Mouse (Mus musculus) lung, postnatal 4 days (tissue): Measurements from ENCODE around the gene H2-Q6.
"Not testable (repeated sequence)": the region's sequence is repeated elsewhere in the genome, so short reads cannot be mapped to it uniquely, and the experiment has no call there.

Source experiments
- DNase-seq, 2 experiments: peaks; one replicate each; pipeline ENCODE4 v3.0.0; 2021

Gene H2-Q6

GRCm38 (mm10) chr17:35424624-35425416 lies at the start of gene H2-Q6:
H2-Q6 (plus strand) TSS chr17:35424850.
- peak; percentile 72 for DNase-seq

DNA sequence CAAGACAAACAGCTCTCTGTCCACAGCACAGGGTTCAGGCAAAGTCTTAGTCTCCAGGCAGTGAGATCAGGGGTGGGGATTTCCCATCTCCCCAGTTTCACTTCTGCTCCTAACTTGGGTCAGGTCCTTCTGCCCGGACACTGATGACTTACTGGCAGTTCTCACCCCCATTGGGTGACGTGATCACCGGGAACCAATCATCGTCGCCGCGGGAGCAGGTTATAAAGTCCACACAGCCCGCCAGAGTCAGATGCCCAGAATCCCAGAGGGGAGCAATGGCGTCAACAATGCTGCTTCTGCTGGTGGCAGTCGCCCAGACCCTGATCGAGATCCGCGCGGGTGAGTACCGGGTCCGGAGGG lies 45.3 kb upstream of the H2-Q6 start, which contains the start of gene H2-Q4:
TSS of gene H2-Q4 (plus strand) at position 249 of the 360 bp plus-strand sequence.
- DNase-seq: peak; percentile 92 to 95

GRCm38 (mm10) chr17:35379729-35380451 lies 44.8 kb upstream of the H2-Q6 start:
- peak; percentile 49 for DNase-seq

DNA sequence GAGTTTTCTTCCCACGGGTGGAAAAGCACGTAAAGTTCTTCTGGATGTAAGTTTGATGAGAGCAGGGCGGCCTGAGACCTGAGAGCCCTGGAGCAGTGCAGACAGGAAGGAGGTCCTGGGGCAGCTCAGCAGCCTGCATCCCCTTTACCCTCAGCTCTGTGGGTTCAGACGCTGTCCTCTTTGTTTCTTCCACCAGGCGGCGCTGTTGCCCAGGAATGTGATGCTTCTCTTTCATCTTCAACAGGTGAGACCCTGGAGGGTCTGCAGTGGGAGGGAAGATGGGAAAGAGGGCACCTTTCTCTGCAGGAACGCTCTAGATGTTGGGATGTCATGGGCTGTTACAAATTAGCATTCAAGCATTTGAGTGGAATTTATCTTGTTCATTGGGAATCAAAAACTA lies 34.9 kb upstream of the H2-Q6 start:
- peak in 1 of 2 experiments; percentile 45 for DNase-seq

DNA sequence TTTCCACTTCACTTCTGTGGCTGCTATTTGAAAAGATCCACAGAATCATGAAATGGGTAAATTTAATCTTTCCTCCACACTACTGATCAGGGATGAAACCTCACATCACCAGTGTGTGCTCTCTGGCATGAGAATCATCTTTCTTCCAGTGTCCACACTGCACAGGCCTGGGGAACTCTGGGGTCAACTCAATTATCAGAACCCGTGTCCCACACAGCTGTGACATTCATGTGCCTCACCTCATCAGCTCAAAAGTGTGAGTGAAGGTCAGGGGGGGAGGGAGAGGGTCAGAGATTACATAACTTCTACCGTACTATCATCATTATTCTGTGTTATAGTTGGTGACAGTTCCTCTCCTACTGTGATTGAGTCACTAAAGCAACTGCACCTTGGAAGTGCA lies 32.0 kb upstream of the H2-Q6 start:
- DNase-seq: not testable (repeated sequence)

DNA sequence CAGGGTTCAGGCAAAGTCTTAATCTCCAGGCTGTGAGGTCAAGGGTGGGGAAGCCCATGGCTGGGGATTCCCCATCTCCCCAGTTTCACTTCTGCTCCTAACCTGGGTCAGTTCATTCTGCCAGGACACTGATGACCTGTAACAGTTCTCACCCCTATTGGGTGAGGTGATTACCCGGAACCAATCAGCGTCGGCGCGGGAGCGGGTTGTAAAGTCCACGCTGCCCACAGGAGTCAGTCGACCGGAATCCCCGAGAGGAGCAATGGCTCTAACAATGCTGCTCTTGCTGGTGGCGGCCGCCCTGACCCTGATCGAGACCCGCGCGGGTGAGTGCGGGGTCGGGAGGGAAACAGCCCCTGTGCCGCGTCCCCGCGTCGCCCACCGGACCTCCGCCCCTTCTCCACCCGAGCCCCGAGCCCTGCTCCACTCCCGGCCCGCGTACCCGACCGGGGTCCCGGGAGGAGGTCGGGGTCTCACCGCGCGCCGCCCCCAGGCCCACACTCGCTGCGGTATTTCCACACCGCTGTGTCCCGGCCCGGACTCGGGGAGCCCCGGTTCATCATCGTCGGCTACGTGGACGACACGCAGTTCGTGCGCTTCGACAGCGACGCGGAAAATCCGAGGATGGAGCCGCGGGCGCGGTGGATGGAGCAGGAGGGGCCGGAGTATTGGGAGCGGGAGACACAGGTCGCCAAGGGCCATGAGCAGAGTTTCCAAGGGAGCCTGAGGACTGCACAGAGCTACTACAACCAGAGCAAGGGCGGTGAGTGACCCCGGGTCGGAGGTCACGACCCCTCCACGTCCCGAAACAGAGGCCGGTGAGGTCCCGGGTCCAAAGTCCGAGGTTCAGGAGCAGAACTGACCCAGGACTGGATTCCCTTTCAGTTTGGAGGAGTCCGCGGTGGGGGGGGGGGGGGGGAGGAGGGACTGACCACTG lies 30.5 kb upstream of the H2-Q6 start:
- DNase-seq: peak in 1 of 2 experiments; percentile 30

DNA sequence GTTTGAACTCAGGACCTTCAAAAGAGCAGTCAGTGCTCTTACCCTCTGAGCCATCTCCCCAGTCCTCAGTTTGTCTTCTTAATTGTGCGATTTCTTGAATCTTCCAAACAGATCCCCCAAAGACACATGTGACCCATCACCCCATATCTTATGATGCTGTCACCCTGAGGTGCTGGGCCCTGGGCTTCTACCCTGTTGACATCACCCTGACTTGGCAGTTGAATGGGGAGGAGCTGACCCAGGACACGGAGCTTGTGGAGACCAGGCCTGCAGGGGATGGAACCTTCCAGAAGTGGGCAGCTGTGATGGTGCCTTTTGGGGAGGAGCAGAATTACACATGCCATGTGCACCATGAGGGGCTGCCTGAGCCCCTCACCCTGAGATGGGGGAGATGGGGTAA lies 27.7 kb upstream of the H2-Q6 start:
- not testable (repeated sequence) for DNase-seq

DNA sequence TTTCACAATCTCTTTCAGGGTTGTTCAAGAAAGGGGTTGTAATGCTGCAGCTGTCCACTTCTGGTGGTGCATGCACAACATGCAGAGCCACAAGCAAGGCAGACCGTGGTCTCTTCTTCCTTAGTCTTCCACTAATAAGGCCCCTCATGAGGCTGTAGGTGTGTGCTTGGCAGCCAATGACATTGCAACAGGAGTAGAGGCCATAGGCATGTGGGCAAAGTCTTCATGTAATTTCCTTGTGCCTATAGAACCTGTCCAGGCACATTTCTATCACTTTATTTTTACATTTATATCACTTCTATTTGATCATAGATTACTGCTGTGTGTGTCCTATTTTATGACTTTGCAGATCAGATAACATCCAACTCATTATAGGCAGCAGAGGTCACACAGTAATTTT lies 11.6 kb upstream of the H2-Q6 start:
- DNase-seq: not testable (repeated sequence)

GRCm38 (mm10) chr17:35415273-35416129 lies 9.1 kb upstream of the H2-Q6 start:
- DNase-seq: not testable (repeated sequence)

- DNase-seq: peak in 1 of 2 experiments; percentile 9
Observed at GRCm38 (mm10) chr17:35418772-35419171, 5.9 kb upstream of the H2-Q6 start.

- not testable (repeated sequence) for DNase-seq
Observed at GRCm38 (mm10) chr17:35419564-35419963, 5.1 kb upstream of the H2-Q6 start.

DNA sequence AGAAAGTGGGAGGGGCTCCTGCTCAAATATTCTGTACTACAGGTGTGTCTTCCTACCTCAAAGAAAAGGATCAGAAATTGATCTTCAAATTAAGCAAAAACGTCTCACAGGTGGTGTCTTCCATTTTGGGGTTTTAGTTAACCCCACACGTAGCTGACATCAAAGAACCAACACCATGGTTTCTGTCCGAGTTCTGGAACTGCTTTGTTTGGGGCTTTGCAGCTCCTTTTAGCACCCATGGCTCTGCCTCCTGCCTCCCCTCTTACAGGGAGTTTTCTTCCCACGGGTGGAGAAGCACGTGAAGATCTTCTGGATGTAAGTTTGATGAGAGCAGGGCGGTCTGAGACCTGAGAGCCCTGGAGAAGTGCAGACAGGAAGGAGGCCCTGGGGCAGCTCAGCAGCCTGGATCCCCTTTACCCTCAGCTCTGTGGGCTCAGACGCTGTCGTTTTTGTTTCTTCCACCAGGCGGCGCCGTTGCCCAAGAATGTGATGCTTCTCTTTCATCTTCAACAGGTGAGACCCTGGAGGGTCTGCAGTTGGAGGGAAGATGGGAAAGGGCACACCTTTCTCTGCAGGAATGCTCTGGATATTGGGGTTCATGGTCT lies 4.3 kb upstream of the H2-Q6 start:
- peak; percentile 28 to 40 for DNase-seq

- DNase-seq: peak in 1 of 2 experiments; percentile 17
Observed at GRCm38 (mm10) chr17:35421331-35421730, 3.3 kb upstream of the H2-Q6 start.

DNA sequence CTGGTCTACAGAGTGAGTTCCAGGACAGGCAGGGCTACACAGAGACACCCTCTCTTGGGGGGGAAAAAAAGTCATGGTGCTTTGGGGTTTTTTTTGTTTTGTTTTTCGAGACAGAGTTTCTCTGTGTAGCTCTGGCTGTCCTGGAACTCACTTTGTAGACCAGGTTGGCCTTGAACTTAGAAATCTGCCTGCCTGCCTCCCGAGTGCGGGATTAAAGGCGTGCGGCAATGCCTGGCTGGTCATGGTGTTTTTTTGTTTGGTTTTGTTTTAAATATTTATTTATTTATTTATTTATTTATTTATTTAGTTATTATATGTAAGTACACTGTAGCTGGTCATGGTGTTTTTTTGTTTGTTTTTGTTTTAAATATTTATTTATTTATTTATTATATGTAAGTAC lies 2.3 kb upstream of the H2-Q6 start:
- DNase-seq: peak in 1 of 2 experiments; percentile 12

- peak in 1 of 2 experiments; percentile 7 for DNase-seq
Observed at GRCm38 (mm10) chr17:35423131-35423810, 1.4 kb upstream of the H2-Q6 start.

- DNase-seq: peak in 1 of 2 experiments; percentile 9
Observed at GRCm38 (mm10) chr17:35424106-35424505, 544 bp upstream of the H2-Q6 start.

- DNase-seq: peak in 1 of 2 experiments; percentile 29
Observed at GRCm38 (mm10) chr17:35425474-35425873, 824 bp downstream of the H2-Q6 start.

GRCm38 (mm10) chr17:35428883-35429282 lies 4.2 kb downstream of the H2-Q6 start:
- DNase-seq: peak in 1 of 2 experiments; percentile 7

DNA sequence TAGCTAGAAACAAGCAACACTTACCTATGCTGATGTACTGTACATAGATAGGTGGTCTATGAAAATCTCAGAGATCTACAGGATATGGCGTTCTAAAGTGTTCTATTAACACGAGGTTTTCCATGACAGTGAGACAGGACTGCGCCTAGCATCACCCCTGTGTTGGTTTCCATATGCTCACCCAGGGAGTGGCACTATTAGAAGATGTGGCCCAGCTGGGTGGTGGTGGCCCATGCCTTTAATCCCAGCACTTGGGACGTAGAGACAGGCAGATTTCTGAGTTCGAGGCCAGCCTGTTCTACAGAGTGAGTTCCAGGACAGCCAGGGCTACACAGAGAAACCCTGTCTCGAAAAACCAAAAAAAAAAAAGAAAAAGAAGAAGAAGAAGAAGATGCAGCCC lies 6.0 kb downstream of the H2-Q6 start:
- DNase-seq: peak in 1 of 2 experiments; percentile 14

GRCm38 (mm10) chr17:35432167-35432566 lies 7.5 kb downstream of the H2-Q6 start:
- peak in 1 of 2 experiments; percentile 17 for DNase-seq

- DNase-seq: peak in 1 of 2 experiments; percentile 20
Observed at GRCm38 (mm10) chr17:35434836-35435235, 10.2 kb downstream of the H2-Q6 start.
